Mouse (Mus musculus) mature B cell (primary cell): ENCODE measurements around the gene Gm28308.

Source experiments
- in situ Hi-C: fragments of 300-500 bp; cut with MboI; formaldehyde crosslinking; loops from 2 replicates; pipeline ENCODE4 v1.14.3; 2019

The Gm28308 gene

DNA sequence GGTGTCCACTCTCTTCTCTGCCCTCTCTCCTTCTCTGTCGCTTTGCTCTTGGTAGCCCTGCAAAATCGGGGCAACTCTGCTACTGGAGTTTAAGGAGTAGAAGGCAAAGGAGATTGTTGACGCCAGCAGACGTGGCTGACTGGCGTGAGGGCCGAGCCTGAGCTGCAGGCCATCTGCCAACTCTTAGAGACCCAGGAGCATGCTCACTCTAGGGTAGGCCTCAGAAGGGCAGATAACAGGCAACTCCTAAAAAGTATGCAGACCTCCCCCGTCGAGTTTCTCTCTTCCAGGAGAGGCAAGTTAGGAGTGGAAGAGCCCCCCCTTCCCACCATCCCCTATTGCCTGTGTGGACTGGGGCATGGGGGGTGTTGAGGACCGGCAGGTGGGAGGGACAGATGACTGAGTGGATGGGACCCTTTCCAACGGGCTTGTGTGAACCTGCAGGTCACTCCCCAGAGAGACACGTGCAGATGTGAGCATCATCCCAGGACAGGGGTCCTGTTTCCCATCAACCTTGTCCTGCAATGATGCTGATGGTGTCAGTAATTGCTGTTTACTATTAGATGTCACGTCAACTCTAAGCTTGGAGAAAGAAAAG lies 53.9 kb downstream of the Gm28308 start:
- in situ Hi-C loops: no loop called here

DNA sequence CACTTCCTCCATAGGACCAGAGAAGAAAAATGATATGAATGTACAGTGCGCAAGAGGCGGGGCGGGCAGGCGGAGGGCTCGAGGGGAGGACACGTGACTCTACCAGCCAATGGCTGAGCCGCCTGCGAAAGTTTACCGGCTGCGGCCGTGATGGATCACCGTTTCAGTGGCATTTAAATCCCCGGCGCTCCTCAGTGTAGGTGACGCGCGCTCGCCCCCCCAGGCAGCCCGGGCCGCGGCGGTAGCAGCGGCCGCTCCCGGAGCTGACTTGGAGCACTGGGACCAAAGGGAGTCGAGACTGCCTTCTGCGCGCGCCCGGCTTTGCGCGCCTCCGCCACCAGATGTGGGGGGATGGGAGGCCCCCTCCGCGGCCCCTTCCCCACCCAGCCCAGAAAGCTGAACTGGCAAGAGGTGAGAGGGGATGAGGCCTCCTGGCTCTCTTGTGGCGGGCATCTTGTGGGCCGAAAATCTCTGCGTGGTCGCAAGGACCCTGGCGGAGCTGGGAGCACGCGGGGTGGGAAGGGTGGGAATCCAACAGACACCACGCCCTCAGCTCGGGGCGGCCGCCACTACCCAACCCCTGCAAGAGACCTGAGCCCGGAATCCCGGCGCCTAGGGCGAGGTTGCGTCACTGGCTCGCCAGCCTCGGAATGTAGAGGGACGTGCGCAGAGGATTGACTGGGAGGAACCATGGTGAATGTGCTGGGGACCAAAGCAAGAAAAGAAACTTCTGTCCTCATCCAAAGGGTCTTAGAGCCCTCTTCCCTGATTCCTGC lies 54.7 kb downstream of the Gm28308 start, which contains the start of gene Hoxa1:
TSS of gene Hoxa1 (minus strand) at position 42 of the 776 bp plus-strand sequence.
- in situ Hi-C loops: no loop called here

DNA sequence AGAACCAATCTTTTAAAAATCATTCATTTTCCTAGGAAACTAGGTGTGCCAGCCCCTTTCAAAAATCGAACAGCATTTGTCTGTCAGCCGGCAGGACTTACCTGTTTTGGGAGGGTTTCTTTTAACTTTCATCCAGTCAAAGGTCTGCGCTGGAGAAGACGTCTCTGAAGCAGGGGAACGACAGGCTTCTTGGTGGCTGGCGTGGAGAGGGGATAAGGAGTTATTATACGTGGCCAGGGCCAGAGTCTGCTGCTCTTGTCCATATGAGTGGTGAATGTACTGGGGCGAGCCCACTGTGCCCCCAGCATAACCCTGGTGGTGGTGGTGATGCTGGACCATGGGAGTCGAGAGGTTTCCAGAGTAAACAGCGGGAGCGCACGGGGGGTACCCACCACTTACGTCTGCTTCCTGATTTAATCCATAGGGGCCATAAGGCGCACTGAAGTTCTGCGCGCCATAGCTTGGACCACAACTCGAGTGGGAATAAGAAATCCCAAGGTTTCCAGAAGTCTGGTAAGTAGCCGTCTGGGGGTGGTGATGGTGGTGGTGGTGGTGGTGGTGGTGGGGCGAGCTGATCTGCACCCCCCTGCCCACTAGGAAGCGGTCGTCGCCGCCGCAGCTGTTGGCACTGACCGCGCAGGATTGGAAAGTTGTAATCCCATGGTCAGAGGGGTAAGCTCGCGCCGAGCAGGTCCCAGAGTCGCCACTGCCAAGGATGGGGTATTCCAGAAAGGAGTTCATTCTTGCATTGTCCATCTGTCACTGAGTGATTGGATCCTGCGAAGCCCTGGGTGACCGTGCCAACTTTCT lies 55.5 kb downstream of the Gm28308 start:
- in situ Hi-C loops: no loop called here

DNA sequence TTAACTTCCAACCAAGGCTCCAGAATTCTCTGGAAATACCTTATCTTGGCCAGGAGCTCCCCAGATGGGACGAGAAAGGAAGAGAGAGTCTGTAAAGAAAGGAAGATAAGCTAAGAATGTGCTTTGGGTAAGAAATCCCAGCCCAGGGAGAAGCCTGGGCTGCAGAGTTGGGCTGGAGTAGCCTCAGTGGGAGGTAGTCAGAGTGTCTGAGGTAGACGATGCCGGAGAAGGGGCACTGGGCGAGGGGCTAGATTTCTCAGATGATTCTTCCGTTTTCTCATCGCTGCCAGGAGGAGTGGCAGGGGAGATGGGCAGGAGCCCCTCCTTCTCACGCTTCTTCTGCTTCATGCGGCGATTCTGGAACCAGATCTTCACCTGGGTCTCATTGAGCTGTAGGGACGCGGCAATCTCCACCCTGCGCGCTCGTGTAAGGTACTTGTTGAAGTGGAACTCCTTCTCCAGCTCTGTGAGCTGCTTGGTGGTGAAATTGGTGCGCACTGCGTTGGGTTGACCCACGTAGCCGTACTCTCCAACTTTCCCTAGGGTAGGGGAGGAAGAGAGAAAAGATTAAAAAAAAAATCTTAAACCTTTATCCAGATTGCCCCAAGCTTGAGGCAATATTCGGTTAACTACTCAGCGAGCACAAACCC lies 56.5 kb downstream of the Gm28308 start:
- in situ Hi-C loops: no loop called here

DNA sequence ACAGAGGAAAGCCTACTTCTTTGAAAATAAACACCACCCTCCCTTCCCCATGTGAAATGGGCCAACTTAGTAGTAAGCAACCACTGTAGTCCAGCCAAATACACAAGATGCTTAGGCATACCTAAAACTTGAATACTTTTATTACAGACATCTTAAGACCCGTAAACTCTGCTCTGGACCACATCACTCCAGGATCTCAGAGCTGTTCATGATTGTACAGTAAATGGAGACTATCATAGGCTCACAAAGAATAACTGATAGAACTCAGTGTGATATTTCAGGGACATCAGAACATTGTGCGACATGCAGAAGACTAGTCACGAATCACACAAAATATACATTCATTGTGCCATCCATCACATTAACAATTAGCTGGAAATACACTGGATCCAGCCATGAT lies 57.7 kb downstream of the Gm28308 start:
- in situ Hi-C loops: no loop called here

DNA sequence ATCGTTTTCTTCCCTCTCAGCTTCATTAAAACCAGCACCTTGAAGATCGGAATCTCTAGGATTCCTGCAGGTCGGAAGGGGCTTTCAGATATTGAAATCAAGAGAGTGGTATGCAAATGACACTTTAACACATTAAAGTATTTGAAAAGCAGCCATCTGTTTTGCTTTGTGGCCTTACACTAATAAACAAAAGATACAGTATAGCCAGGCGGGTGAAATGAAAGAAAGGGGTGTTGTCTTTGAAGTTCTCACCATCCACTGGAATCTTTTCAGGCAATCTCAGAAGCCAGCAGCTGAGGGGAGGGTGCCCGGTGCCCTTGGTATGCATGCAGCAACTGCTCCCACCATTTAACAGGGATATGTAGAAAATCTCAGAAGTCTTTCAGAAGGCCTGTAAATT lies 59.1 kb downstream of the Gm28308 start:
- in situ Hi-C loops: no loop called here

DNA sequence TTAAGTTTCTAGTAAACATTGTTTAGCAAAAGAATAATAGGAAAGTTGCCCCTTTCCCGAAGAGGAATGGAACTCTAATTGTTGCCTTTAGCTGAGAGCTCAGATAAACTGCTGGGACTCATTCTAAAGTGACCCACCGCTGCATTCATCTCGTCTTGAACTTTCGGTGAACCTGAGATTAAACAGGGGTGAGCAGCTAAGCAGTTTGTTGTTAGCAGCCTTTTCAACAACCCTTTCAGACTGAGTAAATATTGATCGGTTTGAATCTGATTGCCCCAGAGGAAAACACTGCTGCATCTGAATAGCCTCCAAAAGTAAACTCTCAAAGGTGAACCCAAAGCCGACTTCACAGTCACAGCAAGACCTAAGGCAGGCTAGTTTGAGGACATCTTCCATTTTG lies 59.9 kb downstream of the Gm28308 start:
- in situ Hi-C loops: no loop called here

DNA sequence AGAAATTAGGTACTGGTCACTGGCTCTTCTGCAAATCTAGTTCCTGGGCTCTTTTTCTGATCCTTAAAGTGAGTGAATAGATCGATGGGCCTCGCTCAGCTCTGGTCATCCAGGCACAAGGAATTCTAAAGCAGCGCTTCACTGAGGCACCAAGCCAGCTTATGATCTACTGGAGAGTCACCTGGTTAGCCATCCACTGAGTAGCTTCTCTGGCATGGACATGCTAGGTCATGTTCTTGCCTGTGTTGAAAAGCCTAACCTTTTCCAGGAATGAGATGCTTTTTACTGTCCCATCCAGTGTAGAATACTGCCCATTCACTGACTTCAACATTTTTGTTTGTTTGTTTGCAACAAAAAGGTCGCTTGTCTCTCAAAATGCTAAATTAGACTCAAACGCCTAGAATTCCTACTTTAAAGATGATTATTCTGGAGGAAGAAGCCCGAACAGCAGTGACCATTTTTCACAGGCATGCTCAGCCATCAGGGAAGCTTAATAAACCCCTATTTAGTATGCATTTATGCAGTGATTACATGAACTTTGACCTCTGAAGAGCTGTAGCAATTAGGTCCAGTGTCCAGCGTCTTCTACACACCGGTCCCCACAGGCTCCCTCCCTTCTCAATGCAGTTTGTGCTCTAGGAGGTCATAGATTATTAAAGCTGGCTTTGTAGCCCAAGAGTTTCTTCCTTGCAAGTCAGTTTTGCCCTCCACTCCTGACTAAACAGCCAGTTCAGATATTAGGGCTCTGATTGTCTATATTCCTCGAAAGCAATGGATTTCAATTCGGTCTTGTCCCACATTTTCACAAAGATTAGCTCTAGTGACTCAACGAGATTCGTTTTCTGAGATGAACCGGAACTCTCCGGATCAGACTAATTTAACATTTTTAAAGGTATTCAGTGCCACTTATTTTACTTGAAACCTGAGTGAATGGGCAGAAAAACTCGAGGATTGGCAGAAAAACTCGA lies 60.6 kb downstream of the Gm28308 start:
- in situ Hi-C loops: no loop called here

DNA sequence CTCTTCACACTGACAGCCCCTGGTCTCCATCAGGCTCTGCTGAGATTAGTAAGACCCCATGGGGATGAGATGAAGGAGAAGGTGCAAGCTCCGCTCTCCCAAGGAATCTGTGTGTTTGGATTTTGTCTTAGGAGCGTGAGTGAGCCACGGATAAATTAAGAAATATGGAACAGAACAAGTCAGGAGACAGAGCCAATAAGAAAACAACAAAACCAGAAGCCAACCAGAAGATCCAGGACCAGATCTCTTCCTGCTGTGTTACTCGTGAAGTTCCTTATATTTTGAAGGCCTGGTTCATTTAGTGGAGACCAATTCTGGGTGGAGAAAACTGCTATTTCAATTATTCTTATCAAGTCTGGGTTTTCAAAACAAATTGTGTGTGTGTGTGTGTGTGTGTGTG lies 61.6 kb downstream of the Gm28308 start:
- in situ Hi-C loops: no loop called here

DNA sequence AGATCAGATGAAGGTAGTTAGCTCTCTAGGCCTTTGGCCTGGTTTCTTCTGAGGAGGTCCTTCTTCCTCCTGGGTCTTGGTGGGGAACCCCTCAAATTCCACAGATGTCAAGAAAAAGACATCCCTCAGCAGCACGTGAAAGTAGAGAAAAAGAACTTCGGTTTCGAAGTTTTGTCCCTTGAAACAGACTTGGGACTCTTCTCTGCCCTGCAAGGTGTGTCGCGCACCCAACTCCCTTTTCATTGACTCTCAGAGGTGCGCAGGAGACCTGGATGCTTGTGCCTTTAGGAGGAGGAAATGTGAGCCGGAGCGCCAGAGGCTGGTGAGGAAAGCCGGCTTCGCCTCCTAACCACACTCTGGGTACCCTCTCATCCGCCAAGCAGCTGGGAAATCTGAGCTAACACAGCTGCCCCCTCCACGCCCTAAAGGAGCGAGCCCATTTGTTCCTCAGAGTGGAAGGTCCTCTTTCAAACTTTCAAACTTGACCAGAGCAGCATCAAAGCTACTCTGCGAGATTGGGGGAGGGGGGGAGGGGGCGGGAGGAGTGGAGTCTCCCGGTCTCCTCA lies 62.7 kb downstream of the Gm28308 start:
- in situ Hi-C loops: no loop called here

DNA sequence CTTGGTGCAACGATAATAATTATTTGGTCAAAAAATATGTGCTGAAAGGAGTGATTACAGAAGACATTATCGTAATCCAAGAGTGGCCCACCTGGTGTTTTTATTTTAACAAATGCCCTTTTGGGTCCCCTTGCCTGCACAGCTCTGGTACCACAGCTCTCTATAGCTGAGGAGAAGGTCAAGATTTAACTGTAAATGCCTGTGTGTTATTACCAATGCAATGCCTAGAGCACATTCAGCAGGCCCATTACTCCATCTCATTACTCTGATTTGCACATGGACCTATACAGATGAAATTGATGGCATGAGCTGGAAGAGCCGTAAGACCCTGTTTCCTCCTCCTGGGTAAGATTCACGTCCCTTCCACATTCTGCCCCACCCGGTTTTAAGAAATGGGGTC lies 74.0 kb downstream of the Gm28308 start:
- in situ Hi-C loops: no loop called here

DNA sequence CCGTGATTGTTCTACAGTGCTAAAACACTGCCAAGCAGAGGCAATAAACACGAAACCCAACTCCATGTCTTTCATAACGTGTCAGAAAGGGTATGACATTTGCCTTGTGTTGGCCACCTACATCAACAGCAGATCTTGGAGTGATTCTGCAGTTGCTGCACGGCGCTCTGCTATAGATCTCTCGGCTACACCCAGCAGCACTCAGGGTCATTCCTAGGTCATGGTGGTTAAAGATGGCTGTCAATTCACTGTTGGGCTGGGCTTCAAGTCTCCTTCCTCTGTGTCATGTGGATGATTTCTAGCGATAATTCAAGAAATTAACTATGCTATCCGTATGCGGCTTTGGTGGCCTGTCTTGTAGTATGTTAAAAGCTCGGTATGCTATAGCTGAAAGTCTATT lies 74.6 kb downstream of the Gm28308 start:
- in situ Hi-C loops: no loop called here

DNA sequence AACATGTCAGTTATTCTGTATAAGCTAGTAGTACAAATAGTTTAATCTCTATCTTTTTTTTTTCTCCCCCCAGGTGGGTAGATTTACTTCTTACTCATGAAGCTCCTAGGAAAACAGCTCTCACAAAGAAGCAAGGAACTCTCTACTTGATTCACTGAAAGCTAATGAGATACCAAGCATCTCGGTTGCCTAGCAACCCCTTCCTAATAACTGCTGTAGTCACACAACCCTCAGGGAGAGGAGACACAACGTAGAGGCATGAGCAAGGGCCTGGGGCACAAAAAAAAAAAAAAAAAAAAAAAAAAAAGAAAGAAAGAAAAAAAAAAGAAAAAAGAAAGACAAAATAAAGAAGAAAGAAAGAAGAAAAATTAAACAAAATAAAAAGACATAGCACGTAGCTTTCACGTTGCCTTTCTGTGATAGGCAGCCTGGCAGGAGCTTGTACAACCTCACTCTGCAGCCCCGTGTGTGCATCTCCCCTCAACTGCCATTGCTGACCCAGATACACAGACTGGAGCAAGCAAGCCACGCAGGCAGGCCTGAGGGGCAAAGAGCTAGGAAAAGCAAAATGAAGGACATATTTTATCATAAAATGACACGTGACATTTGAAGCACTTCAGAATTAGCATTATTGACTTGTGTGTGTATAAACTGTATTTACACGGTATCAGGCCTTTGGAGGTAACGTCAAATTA lies 75.2 kb downstream of the Gm28308 start:
- in situ Hi-C loops: no loop called here

DNA sequence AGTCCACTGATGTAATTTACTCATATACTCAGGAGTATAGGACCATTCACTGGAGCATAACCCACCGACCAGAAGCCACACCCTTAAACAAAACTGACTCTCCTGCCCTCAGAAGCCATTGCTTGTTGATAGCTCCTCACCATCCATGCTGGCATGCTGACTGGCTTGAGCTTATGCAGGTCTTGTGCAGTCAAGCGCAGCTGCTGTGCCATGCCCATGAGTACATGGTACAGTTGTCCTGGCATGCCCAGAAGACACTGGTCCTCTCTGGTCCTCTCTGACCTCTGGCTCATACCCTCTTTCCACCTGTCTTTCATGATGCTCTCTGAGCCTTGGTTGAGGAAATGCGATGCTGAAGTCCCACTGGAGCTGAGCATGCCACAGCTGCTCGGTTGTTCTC lies 89.5 kb downstream of the Gm28308 start:
- in situ Hi-C loops: no loop called here

DNA sequence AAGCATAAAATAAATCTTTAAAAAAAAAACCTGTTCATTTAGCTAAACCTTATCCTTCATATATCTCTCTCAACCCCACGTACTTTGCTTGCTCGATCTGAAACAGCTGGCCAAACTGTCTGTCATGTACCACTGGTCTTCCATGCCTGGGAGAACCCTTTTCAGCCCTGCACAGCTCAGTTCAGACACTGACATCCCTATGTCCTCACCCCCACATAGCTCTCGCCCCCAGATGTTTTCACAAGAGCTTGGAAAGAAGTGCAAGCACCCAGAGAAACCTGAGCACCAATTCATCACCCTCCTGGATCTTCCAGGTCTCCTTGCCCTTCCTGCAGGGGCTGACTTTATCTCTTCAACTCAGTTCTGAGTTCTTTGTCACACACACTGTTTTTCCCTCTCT lies 92.0 kb downstream of the Gm28308 start:
- in situ Hi-C loops: no loop called here

DNA sequence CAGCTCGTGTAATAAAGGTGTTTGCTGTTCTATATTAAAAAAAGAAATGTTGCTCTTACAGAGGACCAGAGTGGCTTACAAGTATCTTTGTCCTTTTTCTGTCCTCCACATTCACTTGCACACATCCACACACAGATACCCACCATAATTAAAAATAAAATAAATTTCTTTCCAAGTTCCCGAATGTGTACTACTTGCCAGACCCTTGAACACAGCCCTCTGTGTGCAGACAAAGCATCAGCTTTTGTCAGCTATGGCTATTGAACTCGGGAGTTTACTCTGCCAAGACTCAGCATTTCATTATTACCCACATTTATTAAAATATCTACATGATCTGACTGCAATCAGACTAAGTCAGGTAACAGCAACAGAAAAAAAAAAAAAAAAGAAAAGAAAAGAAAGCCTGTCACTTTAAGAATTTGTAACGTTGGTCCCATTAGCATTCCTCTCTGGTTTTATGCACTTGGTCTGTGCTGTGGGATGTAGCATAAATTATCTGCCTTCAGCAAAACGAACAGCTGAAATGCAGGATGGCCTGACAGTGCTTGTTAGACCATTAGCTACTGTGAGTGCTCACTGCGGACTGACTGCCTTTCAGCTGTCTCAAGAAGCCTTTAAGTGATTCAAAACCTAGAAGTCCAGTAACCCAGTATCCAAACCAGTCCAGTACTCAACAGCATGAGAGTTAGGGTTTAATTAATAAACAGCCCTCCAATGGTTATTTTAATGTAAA lies 94.1 kb downstream of the Gm28308 start:
- in situ Hi-C loops: no loop called here

DNA sequence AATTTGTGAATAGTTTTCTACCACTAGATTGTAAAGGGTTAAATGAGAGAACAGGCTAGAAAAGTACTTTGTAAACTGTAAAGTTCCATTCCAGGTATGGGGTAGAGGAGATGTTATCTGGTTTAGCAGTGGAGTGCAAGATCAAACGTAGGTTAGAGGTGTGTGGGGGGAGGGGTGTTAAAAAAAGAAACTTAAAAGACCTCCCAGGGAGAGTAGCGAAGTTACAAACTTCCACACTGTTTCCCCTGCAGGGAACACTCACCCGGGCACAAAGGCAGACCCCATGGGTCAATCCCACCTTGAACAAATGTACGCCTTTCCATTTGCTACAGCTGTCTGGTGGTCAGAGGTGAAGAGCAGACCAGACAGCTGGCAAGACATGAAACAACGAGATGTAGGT lies 97.2 kb downstream of the Gm28308 start:
- in situ Hi-C loops: no loop called here
